Mouse (Mus musculus) left cerebral cortex, postnatal 14 days (tissue): ENCODE data around the gene Zmat5. TPM values are rescaled to one million over a fixed set of nuclear protein-coding genes. Genes with fewer than 3 reads are reported as not detected.
"Not testable (repeated sequence)": the region's sequence is repeated elsewhere in the genome, so short reads cannot be mapped to it uniquely, and the experiment has no call there.

Experiments
- DNase-seq, 2 experiments: peaks; one replicate each; pipeline ENCODE4 v3.0.0; 2021 to 2022; ENCODE audit warnings: low spot score in 2 of 2, mixed read lengths in 1 of 2
- intact Hi-C: fragments of 180-260 bp; cut with DNase I; formaldehyde crosslinking; loops from one replicate; pipeline ENCODE4 v1.15.1; 2025
- total RNA-seq, 2 experiments: library from RNA; stranded (reverse); gene quantifications; 2 replicates each; pipeline ENCODE4 v1.2.3; 2021

The Zmat5 gene
- total RNA-seq, 2 experiments from 2014 or later = 25.7 to 30.7 TPM

DNA sequence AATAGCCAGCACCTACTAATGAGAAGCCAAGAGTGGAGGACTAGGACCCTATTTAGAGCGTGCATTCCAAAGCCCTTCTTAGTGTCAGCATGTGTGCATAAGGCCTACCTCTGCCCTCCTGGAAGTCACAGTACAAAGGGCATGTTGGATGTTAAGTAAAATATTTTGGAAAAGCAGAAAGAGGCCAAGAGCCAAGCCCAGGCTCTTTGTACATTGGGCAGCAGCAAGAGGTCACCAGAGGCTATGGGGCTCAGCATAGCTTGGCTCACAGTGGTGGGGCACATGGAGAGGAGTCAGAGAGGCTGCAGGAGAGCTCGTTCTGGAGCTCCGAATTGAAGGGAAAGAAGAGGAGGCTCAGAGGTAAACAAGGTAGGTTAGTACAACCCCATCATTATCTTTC lies 17.5 kb upstream of the Zmat5 start:
- DNase-seq = no peak
- intact Hi-C loops = no loop called here

DNA sequence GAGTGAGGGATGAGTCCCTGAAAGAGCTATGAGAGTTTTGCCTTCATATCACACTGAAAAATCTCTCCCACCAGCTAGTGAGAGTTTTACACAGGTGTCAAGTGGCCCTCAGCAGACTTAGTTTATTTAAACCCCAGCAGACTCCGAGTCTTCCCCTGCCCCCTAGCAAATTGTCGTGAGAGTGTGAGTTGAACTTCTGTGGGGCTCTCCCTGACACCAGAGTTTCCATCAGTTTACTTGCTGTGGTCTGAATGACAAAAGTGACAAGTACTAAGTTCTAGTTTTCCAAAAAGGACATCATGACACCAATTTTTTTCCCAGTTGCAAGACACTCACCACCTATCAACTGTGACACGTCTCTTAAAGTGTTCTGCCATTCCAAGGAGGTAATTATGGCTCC lies 16.6 kb upstream of the Zmat5 start:
- DNase-seq = no peak
- intact Hi-C loops = no loop called here

DNA sequence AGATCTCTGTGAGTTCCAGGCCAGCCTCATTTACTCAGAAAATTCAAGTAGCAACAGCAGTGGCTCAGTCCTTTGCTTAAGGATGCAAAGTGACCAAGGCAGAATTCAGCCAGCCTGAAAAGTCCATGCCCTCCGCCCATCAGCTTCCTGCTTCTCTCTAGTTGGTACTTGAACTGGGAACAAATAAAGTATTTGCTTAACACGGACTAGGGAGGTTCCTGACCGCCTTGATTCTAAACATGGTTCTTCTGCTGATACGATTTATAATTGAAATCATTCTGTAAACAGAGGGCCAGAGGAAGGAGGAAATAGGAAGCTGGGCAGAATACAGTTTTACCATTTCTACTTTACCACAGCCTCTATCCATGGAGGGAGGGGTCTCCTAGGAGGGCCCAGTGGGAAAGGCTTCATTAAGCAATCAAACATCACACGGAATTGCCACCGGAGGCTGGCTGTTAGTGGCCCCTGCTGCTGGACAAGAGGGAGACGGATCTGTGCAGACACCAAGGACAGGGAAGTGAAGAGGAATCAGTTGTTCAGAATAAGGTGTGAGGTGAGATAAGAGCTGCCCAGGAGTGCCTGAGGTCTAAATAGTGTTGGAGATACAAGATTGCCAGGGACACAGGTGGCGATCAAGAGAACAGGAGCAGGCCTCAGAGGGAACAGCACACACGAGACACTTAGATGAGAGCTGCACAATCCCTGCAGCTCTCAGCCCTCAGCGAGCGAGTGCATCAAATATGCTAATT lies 15.7 kb upstream of the Zmat5 start:
- intact Hi-C loops = no loop called here
- DNase-seq = no peak

DNA sequence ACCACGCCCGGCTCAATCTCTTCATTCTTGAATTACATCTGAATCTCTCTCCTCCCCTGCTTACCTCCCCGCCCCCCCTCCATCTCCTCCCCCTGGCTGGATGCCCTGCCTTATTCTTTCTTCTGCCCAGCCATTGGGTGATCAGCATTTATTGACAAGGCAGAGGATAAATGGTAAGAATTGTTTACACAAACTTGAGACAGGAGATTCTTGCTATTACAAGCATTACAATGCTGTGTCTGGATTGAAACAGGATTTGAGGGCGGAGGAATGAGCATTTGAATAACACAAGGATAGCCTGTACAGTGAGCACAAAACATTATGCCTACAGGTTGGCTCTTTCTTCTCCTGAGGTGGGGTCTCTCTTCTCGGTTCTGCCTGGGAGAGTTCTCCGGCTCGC lies 14.1 kb upstream of the Zmat5 start:
- intact Hi-C loops = no loop called here
- no peak for DNase-seq

DNA sequence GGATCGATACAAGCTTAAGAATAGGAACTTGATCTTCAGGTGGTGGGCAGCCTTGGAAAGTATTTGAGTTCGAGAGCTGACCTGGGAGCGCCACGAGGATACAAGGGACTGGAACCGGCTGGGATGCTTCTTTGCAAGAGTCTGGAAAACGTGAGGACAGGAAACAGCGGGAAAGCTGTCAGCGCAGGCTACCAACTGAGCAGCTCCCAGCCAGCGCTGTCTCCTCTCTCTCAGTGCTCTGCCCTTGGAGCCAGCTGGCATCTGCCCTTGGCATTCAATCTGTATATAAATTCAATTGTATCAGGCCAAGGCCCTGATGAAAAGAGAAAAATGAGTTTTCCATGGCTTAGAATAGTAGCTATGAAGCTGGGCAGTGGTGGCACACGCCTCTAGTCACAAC lies 13.3 kb upstream of the Zmat5 start:
- intact Hi-C loops = no loop called here
- no peak for DNase-seq

DNA sequence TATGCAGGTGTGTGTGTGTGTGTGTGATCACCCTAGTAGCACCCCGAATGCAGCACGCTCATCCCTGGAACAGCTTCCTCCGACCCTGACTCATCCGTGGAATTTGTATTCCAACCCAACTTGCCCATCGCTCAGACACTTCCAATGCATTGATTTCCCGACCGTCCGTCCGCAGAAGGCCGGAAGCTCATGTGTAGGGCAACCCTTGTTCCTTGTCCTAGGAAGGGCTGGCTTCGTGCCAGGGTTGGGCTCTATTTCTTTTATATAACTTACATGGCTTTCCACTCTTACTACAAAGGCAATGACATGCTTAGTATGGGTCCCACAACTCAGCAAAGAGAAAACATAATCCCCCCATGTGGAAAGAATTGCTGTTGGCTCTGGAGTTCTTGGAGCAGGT lies 12.3 kb upstream of the Zmat5 start:
- intact Hi-C loops = no loop called here
- no peak for DNase-seq

DNA sequence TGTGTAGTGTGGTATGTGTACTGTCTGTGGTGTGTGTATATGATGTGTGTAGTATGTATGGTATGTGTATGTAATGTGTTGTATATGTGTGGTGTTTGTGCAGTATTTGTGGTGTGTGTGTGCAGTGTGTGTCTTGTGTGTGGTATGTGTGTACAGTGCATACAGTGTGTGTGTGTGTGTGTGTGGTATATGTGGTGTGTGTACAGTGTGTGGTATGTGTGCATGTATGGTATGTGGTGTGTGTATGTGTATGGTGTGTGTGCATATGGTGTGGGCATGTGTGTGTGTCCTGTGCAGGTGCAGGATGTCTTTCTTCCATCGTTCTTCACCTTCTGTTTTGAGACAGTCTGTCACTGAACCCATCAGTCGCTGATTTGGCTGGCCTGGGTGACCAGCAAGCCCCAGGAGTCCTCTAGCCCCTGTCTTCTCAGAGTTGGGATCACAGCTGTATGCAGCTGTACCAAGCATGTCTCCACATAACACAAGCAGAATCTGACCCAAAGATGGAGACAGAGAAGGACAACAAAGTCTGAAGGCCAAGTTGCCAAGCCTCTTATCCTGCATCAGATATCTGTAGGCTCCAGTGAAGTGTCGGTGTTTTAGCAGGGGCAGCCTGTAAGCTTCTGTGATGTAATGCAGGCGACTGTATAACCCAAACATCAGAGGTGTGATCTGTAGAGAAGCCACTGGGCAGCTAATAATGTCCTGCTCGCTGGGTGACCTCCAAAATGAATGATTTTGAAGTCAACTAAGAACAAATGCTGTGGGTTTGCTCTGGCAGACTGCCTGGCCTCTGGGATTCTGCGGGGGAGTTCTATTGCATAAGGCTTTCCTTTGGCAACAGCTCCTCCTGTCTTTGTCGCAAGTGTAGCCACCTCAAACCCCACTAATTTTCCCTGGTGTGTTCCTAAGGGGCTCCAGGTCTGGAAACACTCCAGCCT lies 7.2 kb upstream of the Zmat5 start:
- intact Hi-C loops = no loop called here

DNA sequence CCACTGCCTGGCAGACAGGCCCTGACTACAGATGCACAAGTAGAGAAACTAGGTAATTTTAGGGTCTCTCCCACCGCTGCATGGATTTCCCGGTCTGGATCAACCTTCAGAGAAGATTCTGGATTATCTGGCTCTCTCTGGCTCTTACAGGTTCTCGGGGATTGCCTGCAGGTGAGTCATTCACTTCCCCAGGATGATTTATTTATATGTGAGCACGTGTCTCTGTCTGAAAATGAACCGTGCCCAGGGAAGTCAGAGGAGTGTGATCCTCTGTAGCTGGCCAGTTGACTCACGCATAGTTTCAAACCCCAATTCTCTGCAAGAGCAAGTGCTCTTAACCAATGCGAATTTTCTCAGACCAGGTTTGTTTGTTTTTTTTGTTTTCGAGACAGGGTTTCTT lies 3.8 kb upstream of the Zmat5 start:
- intact Hi-C loops = no loop called here
- DNase-seq = no peak

More for the DNA sequence above, 7.2 kb upstream of the Zmat5 start:
- peak; percentile 70 to 80 for DNase-seq

DNA sequence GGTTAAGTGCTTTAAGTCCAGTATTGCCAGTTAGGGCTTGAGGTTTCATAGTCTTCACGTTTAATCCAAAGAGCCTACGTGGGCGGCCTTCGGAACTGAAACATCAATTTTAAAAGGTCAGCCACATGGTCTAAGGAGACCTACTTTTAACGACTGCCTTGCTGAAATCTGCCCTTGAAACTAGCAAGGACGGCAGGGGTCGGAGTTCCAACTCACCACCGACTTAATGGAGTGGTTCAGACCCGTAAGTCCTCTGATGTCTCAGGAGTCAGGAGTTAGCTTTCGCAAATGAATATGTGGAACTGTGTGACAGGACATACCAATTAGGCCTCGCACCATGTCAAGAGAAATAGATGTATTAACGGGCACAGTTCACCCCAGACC lies 798 bp upstream of the Zmat5 start:
- intact Hi-C loops = no loop called here
- no peak for DNase-seq

DNA sequence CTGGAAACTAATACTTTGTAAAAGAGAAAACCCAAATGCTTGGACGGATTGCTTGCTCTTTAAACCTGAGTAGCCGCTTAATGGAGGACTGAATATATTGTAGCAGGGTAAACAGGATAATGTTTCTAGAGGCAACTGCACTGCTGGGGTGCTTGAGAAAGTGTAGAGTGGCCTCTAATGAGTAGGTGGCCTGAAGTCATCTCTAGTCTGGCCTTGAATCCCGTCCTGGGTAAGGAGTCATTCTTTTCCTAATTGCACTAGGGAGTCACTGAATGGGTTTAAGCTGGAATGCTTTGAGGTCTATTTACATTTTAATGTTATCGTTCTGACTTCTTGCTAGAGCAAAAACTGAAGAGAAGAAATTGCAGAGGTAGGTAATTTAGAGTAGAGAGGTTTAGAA lies 700 bp downstream of the Zmat5 start:
- intact Hi-C loops = no loop called here
- DNase-seq = no peak

DNA sequence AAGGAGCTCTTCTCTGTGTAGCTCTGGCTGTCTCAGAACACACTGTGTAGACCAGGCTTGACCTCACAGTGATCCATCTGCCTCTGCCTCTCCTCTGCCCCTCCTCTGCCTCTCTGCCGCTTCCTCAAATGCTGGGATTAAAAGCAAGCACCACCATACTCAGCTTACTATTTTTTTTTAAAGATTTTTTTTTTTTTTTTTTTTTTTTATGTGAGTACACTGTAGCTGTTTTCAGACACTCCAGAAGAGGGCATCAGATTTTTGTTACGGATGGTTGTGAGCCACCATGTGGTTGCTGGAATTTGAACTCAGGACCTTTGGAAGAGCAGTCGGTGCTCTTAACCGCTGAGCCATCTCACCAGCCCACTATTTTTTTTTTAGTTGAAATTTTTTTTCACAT lies 5.7 kb downstream of the Zmat5 start:
- DNase-seq, intact Hi-C loops: not testable (repeated sequence)

DNA sequence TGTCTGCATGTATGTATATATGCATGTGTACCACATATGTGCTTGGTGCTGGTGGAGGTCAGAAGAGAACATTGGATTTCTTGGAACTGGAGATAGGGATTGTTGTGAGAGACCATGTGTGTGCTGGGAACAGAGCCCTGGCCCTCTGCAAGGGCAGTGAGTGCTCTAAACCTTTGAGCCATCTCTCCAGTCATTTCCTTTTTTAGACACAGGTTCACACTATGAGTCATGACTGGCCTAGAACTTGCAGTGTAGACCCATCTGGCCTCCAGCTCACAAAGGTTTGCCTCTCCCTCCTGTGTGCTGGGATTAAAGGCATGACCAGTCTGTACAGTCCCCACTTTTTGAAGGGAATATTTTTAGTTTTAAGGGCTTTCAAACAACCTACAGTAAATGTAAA lies 8.3 kb downstream of the Zmat5 start:
- intact Hi-C loops = no loop called here
- DNase-seq = no peak

DNA sequence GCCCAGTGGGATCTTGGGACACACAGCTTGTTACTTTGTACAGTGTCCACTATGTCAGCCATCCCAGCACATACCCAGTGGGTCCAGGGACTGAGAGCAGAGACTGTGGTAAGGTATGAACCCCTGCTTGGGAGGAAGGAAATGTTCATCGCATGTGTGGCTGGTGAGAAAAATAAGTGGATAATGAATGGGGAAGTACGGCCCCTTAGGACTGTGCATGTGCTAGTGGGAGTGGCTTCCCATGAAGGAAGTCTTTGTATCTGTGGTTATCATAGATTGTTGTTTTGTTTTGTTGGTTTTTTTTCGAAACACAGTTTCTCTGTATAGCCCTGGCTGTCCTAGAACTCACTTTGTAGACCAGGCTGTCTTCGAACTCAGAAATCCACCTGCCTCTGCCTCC lies 10.2 kb downstream of the Zmat5 start:
- intact Hi-C loops = no loop called here
- no peak for DNase-seq

DNA sequence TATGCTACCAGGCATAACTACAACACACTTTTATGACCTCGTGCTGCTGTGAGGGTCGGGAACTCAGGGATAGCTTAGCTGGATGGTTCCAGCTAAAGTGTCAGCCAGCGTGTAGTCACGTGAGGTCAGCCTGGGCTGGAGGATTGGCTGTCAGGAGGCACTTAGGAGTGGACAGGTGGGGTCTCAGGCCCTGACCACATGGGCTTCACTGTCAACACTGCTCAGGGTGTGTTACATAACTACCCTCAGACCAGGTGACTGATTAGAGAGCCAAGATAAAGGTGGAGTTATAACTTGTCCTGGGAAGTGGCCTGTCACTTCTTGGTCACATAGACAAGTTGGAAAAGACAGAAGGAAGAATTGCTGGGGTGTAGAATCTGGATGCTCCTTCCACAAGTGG lies 11.1 kb downstream of the Zmat5 start:
- DNase-seq = no peak
- intact Hi-C loops = no loop called here

DNA sequence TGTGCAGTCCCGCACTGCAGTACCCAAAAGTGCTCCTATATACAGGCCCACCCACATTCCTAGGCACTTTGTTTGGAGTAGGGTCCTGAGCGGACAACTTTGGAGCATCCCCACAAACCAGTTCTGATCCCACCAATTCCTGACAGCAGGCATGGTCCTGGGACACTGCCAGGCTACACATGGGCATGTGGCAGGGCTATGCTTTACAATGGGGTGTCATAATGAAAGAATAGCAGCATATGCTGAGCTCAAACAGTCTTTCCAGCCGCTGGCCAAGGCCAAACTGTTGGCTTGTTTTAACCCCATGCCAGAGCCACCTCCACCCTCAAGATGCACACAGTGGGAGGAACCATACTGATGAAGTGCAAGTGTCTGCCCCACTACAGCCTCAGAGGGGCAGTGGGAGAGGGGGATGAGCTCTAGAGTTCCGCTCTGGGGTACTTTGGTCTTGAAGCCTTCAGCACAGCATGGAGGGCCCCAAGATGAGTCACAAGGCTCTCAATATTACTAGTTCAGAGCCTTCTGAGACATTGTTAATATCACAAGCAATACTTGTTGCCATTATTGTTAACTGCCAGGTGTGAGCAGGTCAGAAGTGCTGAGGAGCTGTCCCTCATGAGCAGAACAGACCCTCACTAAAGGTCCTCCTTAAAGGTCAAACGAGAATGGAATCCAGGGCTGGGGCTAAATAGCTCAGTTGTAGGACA lies 12.2 kb downstream of the Zmat5 start:
- intact Hi-C loops = no loop called here
- no peak for DNase-seq

DNA sequence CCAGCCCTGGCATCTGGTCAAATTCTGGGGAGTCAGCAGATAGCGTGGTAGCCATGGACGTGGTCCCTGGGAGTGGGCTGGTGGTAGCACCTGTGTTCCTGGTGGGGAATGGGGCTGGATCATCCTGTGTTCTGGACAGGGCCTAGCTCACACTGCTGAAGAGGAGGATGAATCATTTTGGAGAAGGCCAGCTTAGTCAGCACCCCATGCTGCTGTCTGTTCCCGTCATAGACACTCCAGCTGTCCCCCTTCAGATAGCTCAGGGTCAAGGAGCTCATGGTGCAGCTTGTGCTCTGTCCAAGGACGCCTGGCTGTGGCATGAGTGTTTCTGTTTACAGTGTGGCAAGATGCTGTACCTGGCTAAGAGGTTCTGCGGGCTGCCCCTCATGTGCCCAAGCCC lies 14.1 kb downstream of the Zmat5 start:
- intact Hi-C loops = no loop called here
- DNase-seq = no peak

DNA sequence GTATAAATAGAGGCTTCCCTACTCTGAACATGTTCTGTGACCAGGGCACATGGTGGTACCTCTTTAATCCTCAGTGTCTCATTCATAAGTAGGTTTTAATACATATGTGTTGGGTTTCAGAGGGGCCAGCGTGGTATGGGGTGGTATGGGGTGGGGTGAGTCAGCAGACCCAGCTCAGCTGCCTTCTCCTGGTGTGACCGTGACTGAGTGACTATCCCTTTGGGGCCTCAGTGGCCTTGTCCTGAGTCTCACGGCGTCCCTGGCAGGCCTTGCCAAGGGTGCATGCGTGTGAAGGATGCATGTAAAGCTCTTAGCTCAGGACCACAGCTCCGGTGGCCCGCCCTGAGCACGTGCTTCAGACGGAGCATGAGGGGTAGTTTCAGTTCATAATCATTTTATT lies 15.5 kb downstream of the Zmat5 start:
- intact Hi-C loops = no loop called here
- DNase-seq = no peak

DNA sequence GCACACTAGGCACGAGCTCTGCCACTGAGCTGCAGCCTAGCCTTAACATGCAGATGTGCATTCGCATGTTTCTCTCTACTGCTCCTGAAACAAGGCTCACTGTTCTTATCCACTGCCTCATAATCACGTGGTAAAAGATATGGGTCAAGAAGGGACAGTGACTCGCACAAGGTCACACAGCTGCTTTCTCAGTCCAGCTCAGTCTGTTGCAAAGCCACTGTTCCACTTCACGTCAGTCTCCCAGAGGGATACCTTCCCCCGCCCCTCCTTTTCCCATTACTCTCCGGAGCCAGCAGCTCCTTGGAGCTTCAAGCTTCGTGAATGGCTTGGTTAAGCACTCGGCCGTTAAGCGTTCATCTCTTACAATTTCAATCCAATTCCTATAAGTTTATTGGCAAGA lies 15.9 kb downstream of the Zmat5 start:
- no peak for DNase-seq
- intact Hi-C loops = no loop called here

DNA sequence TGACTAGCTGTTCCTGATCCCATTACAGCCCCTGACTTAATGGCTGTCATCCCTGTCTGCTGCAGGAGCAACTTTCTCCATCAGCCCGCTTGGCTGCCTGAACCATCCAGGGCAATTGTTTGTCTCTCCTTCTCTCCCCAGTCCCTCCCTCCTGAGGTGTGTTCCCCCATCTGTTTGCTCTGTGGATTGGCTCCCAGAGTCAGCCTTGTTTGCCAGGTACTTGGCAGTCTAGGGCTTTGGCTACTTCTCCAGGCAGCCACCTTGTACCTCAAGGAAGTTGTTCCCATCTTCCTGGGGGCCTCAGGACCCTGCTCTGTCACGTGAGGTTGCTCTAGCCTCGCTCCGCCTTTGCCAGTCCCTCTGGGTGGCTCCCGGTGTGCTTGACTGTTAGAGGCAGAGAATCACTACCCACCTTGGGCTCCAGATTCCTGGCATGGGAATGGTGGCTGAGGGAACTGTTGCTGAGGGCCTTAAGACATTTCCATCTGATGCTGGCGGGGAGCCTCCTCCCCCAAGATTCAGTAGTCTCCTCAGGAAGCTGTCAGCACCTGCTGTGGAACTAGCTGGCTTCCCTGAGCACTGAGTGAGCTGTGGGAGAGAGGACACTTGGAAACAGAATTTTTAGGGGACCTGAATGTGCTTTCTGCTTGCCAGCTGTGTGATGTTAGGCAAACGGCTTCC lies 16.6 kb downstream of the Zmat5 start:
- intact Hi-C loops = no loop called here
- peak in 1 of 2 experiments; percentile 44 for DNase-seq

DNA sequence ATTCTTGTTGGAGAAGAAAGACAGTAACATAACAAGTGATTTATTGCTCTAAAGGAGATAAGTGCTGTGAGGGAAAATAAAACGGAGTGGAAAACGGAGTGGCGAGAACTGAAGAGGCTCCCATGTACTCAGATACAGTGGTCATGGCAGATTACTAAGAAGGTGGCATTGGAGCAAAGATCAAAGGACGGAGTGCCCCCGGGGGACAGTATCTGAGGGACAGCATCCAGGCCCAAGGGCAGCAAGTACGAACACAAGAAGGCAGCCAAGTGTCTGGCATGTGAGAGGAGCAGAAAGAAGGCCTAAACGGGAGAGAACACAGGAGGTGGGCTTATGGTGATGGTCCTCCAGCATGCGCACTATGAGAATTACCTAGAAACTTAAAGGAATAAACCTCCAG lies 17.2 kb downstream of the Zmat5 start:
- intact Hi-C loops = no loop called here
- DNase-seq = no peak
